Mouse (Mus musculus): ENCODE results near the gene Lrrc75b. TPM values are rescaled to one million over a fixed set of nuclear protein-coding genes. Genes with fewer than 3 reads are reported as not detected.

The Lrrc75b gene
- polyA plus RNA-seq, 1 experiment from 2014 or later = 0.77 TPM

Other genes with a start within 250 kb of the Lrrc75b start
- gene Adora2a, start 243.5 kb downstream of the Lrrc75b start, polyA plus RNA-seq (2014; fragmentation: Nextera tagmentation; extraction: Ambion mirVana) = 2.6 and 3.5 TPM in 2 replicates
- gene Upb1, start 159.2 kb downstream of the Lrrc75b start, polyA plus RNA-seq (2014; fragmentation: Nextera tagmentation; extraction: Ambion mirVana) = 0.21 and 0.37 TPM in 2 replicates
- gene Snrpd3, start 42.8 kb downstream of the Lrrc75b start, polyA plus RNA-seq (2014; fragmentation: Nextera tagmentation; extraction: Ambion mirVana) = 256 and 281 TPM in 2 replicates
- gene Gucd1, start 42.4 kb downstream of the Lrrc75b start, polyA plus RNA-seq (2014; fragmentation: Nextera tagmentation; extraction: Ambion mirVana) = 32.4 and 36.1 TPM in 2 replicates
- gene Ggt1, start 1.3 kb upstream of the Lrrc75b start, polyA plus RNA-seq (2014; fragmentation: Nextera tagmentation; extraction: Ambion mirVana) = 0.75 and 0.94 TPM in 2 replicates
- 0.41 and 0.75 TPM in 2 replicates for gene Ggt5, start 29.0 kb upstream of the Lrrc75b start, polyA plus RNA-seq (2014; fragmentation: Nextera tagmentation; extraction: Ambion mirVana)
- gene Susd2, start 83.7 kb upstream of the Lrrc75b start, polyA plus RNA-seq (2014; fragmentation: Nextera tagmentation; extraction: Ambion mirVana) = 0.98 and 1.4 TPM in 2 replicates
- 28.5 and 30.7 TPM in 2 replicates for gene Cabin1, start 204.0 kb upstream of the Lrrc75b start, polyA plus RNA-seq (2014; fragmentation: Nextera tagmentation; extraction: Ambion mirVana)
- gene Ddt, start 213.1 kb upstream of the Lrrc75b start, polyA plus RNA-seq (2014; fragmentation: Nextera tagmentation; extraction: Ambion mirVana) = 100.0 and 107 TPM in 2 replicates
- gene Gm20441, start 220.6 kb upstream of the Lrrc75b start, polyA plus RNA-seq (2014; fragmentation: Nextera tagmentation; extraction: Ambion mirVana) = 0.41 TPM in 1 of 2 replicates, not detected in the other
- gene Gstt3, start 221.1 kb upstream of the Lrrc75b start, polyA plus RNA-seq (2014; fragmentation: Nextera tagmentation; extraction: Ambion mirVana) = 6.4 and 7.9 TPM in 2 replicates
- 4.4 and 5.5 TPM in 2 replicates for gene Gstt1, start 238.3 kb upstream of the Lrrc75b start, polyA plus RNA-seq (2014; fragmentation: Nextera tagmentation; extraction: Ambion mirVana)